Mouse (Mus musculus) cerebellum, adult 2 months (tissue): ENCODE measurements around the gene Wdr5b.

Experiments
- CTCF ChIP-seq: fragments of 200-500 bp; IDR thresholded peaks from 2 replicates; pipeline ENCODE4 v1.5.1; 2011; ENCODE audit warnings: low read depth, mild to moderate bottlenecking, control low read depth, low read length, moderate library complexity, borderline replicate concordance; ENCODE audit not compliant: insufficient read depth
- POLR2A ChIP-seq: fragments of 200-500 bp; IDR thresholded peaks from 2 replicates; pipeline ENCODE4 v1.6.1; 2011; ENCODE audit warnings: low read length, control low read depth, borderline replicate concordance; ENCODE audit not compliant: insufficient read depth

DNA sequence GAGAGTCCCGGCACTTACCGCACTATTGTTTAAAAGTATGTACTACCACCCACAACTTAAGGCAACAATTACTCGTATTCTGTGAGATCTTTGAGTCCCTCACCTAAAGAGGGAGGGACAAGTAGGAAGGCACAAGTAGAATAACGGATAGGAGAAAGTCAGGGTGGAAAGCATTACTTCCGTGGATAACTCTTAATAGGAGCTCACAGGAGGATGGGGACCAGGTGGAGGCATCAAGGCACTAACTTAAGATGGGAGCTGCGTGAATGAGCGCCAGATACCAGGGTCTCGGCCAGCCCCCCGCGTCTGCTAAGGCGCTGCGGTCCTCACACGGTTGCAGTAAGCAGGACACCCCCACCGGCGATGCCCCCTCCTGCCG lies 30.1 kb downstream of the Wdr5b start:
- TF ChIP-seq CTCF (no peak), POLR2A (no peak)
